Mouse (Mus musculus) neural tube, embryonic 15.5 days (tissue): ENCODE results near the gene Cemip. TPM values are rescaled to one million over a fixed set of nuclear protein-coding genes. Genes with fewer than 3 reads are reported as not detected.

Experiments
- ATAC-seq: fragments of 200-750 bp; cut with Nextera tagmentation; 2 replicates; pipeline ENCODE4 v1.8.0; 2017; ENCODE audit warnings: mild to moderate bottlenecking, moderate TSS enrichment, moderate library complexity; ENCODE audit not compliant: low FRiP score
- H3K27ac ChIP-seq: fragments of 300-500 bp; sonication (generic); replicated peaks from 2 replicates; pipeline ENCODE4 v1.5.1; 2015; ENCODE audit warnings: mild to moderate bottlenecking, inconsistent platforms
- H3K27me3 ChIP-seq: fragments of 300-500 bp; sonication (generic); replicated peaks from 2 replicates; pipeline ENCODE4 v1.6.1; 2015; ENCODE audit warnings: inconsistent platforms
- H3K36me3 ChIP-seq: fragments of 300-500 bp; sonication (generic); 2 replicates; pipeline ENCODE4 v1.6.1; 2015; ENCODE audit warnings: inconsistent platforms
- H3K4me1 ChIP-seq: fragments of 300-500 bp; sonication (generic); 2 replicates; pipeline ENCODE4 v1.6.1; 2015; ENCODE audit warnings: inconsistent platforms
- H3K4me2 ChIP-seq: fragments of 300-500 bp; sonication (generic); 2 replicates; pipeline ENCODE4 v1.6.1; 2015; ENCODE audit warnings: inconsistent platforms, mild to moderate bottlenecking, moderate library complexity
- H3K4me3 ChIP-seq: fragments of 300-500 bp; sonication (generic); replicated peaks from 2 replicates; pipeline ENCODE4 v1.5.1; 2015; ENCODE audit warnings: mild to moderate bottlenecking, inconsistent platforms
- H3K9ac ChIP-seq: fragments of 300-500 bp; sonication (generic); replicated peaks from 2 replicates; pipeline ENCODE4 v1.6.1; 2015; ENCODE audit warnings: mild to moderate bottlenecking, inconsistent platforms
- H3K9me3 ChIP-seq: fragments of 300-500 bp; sonication (generic); replicated peaks from 2 replicates; pipeline ENCODE4 v1.6.1; 2016; ENCODE audit warnings: inconsistent platforms
- WGBS: fragments of 180-500 bp; shearing (Covaris S2); methylation state at CpG from one replicate; pipeline ENCODE4 v1.1.7; 2015; ENCODE audit warnings: mixed read lengths; 5-methylcytosine and 5-hydroxymethylcytosine counted together
- polyA plus RNA-seq: library from polyadenylated mRNA; unstranded; fragments of >200 nt; fragmentation: Nextera tagmentation; extraction: Ambion mirVana; gene quantifications from 2 replicates; pipeline ENCODE4 v1.2.1, GENCODE M21; 2015

Cemip gene
- polyA plus RNA-seq, 1 experiment from 2014 or later = 0.83 TPM

DNA sequence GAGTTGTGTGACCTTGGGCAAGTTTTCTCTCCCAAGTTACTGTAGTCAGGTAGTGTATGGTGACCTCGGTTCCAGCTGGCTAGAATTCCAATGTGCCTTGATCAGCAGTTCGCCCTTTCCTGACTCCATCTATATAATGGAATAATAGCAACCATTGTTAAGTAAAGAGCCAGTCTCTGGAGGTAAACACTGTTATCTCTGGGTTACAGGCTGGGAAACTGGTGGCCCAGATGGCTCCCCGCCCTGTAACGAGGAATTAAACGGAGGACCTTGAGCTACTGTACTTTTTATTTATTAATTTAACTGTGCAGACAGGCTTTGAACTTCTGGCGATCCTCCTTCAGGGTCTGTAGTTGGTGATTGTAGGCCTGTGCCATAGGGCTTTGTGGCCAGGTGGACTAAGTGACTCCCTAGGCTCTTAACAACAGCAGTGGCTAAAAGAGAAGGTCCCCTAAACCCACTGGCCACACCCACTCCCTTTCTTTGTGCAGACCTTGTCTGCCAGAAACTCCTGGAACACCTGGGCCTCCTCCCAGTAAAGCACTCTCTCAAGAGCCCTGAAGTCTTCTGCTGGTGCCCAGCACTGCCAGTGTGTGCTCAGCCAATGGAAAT is 201.3 kb downstream of the Cemip start:
- Histone ChIP-seq H3K4me2 (peak overlapping the region; percentile 70), H3K9me3 (no peaks in the 10 kb centered on the region), H3K36me3 (no peaks in the 10 kb centered on the region), H3K4me1 (peaks cover 39% of the 10 kb centered on the region), H3K4me3 (peak overlapping the region; percentile 83), H3K27ac (peak overlapping the region; percentile 94), H3K27me3 (no peaks in the 10 kb centered on the region), H3K9ac (peak overlapping the region; percentile 92)
- no peak for ATAC-seq
- WGBS = 46% methylated on average over 6 of the region's 6 CpGs

DNA sequence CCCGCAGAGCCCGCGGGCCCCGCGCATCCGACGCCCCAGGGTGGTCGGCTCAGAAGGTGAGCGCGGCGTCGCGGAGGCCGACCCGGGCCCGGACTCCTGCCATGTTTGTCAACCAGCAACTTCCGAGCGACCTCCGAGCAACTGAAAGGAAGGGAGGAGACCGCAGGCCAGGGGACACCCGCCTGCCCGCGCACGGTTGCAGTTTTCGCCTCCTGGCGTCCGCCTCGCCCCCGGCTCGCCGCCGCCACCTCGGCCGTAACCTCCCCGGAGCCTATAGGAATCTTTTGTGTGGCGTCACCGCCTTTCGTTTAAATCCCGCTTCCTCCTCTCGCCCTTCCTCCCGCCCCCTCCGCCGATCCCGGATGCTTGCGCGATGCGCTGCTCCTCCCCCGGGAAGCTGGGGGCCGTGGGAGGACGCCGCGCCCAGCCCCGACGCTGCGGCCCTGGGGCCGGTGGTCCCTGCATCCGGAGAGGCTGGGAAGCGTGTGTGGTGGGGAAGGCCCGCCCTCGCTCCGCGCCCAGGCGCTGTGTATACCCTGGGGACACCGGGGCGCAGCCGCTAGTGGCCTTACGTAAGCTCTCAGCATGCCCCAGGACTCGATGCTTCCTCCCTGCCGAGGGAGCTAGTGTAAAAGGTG is 202.2 kb downstream of the Cemip start, which contains the start of the genes Tlnrd1 and Mesd:
Gene Tlnrd1 (minus strand): TSS at position 285 of the 638 bp plus-strand sequence.
Gene Mesd (plus strand): TSS at position 446 of the 638 bp plus-strand sequence.
- no peaks in the 10 kb centered on the region for H3K9me3 ChIP-seq
- H3K36me3 ChIP-seq = no peaks in the 10 kb centered on the region
- peaks cover 48% of the 10 kb centered on the region for H3K4me1 ChIP-seq
- H3K9ac ChIP-seq = peak within 1 kb of the TSS; percentile 92
- H3K27ac ChIP-seq = peak within 1 kb of the TSS; percentile 94
- H3K27me3 ChIP-seq = no peaks in the 10 kb centered on the region
- H3K4me2 ChIP-seq = peak within 1 kb of the TSS; percentile 70
- ATAC-seq = peak; percentile 90
- peak within 1 kb of the TSS; percentile 83 for H3K4me3 ChIP-seq
- WGBS = under 1% methylated on average over 62 of the region's 69 CpGs

DNA sequence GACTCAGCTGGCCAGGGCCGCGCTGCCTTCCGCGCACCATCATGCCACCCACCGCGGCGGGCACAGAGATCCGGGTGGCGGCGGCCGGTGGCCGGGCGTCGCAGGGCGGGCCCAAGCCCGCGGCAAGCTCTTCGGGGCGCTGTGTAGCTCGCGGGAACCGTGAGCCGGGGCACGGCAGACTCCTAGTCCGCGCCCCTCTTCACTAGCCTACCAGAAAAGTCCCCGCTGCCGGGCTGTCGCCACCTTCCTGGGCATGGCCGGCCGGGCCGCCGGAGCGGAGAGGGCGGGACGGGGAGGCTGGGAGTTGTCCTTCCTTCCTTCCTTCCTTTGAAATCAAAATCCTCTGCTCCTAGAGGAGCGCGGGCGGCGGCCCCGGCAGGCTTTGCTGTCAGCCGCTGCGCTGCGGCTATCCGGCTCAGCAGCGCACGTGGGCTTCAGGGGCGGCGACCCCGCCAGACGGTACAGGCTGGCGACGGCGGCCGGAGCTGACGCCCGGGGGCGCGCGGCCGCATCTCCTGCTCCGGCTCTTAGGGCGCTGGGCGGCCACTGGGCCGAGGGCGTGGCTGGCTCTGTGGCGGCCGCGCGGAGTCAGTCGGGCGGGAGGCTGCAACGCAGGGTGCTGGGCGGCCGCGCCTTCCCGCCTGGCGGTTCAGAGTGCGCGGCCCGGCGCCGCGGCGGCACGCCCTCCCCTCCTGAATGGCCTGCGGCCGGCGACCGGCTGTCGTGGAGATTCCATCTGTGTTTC is 202.9 kb downstream of the Cemip start:
- Histone ChIP-seq H3K4me3 (peak overlapping the region; percentile 83), H3K36me3 (no peaks in the 10 kb centered on the region), H3K27ac (peak overlapping the region; percentile 94), H3K27me3 (no peaks in the 10 kb centered on the region), H3K9ac (peak overlapping the region; percentile 92), H3K4me1 (peaks cover 55% of the 10 kb centered on the region), H3K9me3 (no peaks in the 10 kb centered on the region), H3K4me2 (peak overlapping the region; percentile 70)
- peak; percentile 73 for ATAC-seq
- WGBS = 0% methylated on average over 86 of the region's 91 CpGs

Other genes with a start within 250 kb of the Cemip start
- 10.9 TPM in 2 replicates for gene Tlnrd1, start 202.2 kb downstream of the Cemip start, polyA plus RNA-seq
- gene Mesd, start 202.0 kb downstream of the Cemip start, polyA plus RNA-seq = 61.6 and 75.5 TPM in 2 replicates
- 45.2 and 71.7 TPM in 2 replicates for gene Abhd17c, start 65.4 kb upstream of the Cemip start, polyA plus RNA-seq